Mouse (Mus musculus): ENCODE measurements at regions not wholly inside any gene's neighbourhood (a gene's known extent, or its start where the extent isn't known, plus 50 kb on each side); places are given as distances from the start of the nearest gene placed in this dataset.
A peak's percentile ranks its signal among the peaks of the same experiment; 100 is the strongest.
"Not testable (repeated sequence)": the region's sequence is repeated elsewhere in the genome, so short reads cannot be mapped to it uniquely, and the experiment has no call there.

GRCm38 (mm10) chr16:55582029-55582428, 256.7 kb downstream of the Nfkbiz start:
- no peak for DNase-seq (ENCODE audit: low read depth, low spot score)

- no peak for DNase-seq (ENCODE audit: low read depth, low spot score)
These were observed 257.9 kb downstream of the Nfkbiz start for GRCm38 (mm10) chr16:55580827-55581226.

- no peak for DNase-seq (ENCODE audit: low read depth, low spot score)
These were observed 260.0 kb downstream of the Nfkbiz start for GRCm38 (mm10) chr16:55578686-55579085.

- DNase-seq (ENCODE audit: low read depth, low spot score), result not testable (repeated sequence)
These were observed 263.0 kb downstream of the Nfkbiz start for GRCm38 (mm10) chr16:55575609-55576283.

- no peak for DNase-seq (ENCODE audit: low read depth, low spot score)
These were observed 267.6 kb downstream of the Nfkbiz start for GRCm38 (mm10) chr16:55571106-55571505.

GRCm38 (mm10) chr16:55570097-55570496, 268.6 kb downstream of the Nfkbiz start:
- no peak for DNase-seq (ENCODE audit: low read depth, low spot score)

- DNase-seq (ENCODE audit: low read depth, low spot score), result no peak
These were observed 258.2 kb upstream of the Zpld1 start for GRCm38 (mm10) chr16:55555821-55556535.

- DNase-seq (ENCODE audit: low read depth, low spot score), result no peak
These were observed 257.4 kb upstream of the Zpld1 start for GRCm38 (mm10) chr16:55555224-55555623.

- DNase-seq (ENCODE audit: low read depth, low spot score), result no peak
These were observed 256.1 kb upstream of the Zpld1 start for GRCm38 (mm10) chr16:55553896-55554295.

- DNase-seq (ENCODE audit: low read depth, low spot score), result no peak
These were observed 253.6 kb upstream of the Zpld1 start for GRCm38 (mm10) chr16:55551348-55551747.

GRCm38 (mm10) chr16:55550649-55551312, 253.0 kb upstream of the Zpld1 start:
- peak; percentile 11 for DNase-seq (ENCODE audit: low read depth, low spot score)

- DNase-seq (ENCODE audit: low read depth, low spot score), result no peak
These were observed 249.3 kb upstream of the Zpld1 start for GRCm38 (mm10) chr16:55547095-55547494.

- DNase-seq (ENCODE audit: low read depth, low spot score), result no peak
These were observed 242.7 kb upstream of the Zpld1 start for GRCm38 (mm10) chr16:55540336-55541015.

- no peak for DNase-seq (ENCODE audit: low read depth, low spot score)
These were observed 241.4 kb upstream of the Zpld1 start for GRCm38 (mm10) chr16:55539179-55539578.

GRCm38 (mm10) chr16:55537548-55537947, 239.8 kb upstream of the Zpld1 start:
- DNase-seq (ENCODE audit: low read depth, low spot score), result no peak

GRCm38 (mm10) chr16:55532686-55533085, 234.9 kb upstream of the Zpld1 start:
- DNase-seq (ENCODE audit: low read depth, low spot score), result no peak

- no peak for DNase-seq (ENCODE audit: low read depth, low spot score)
These were observed 233.1 kb upstream of the Zpld1 start for GRCm38 (mm10) chr16:55530844-55531243.

- DNase-seq (ENCODE audit: low read depth, low spot score), result no peak
These were observed 229.9 kb upstream of the Zpld1 start for GRCm38 (mm10) chr16:55527680-55528079.

GRCm38 (mm10) chr16:55526230-55526842, 228.6 kb upstream of the Zpld1 start:
- no peak for DNase-seq (ENCODE audit: low read depth, low spot score)

GRCm38 (mm10) chr16:55523264-55523663, 225.5 kb upstream of the Zpld1 start:
- no peak for DNase-seq (ENCODE audit: low read depth, low spot score)

- DNase-seq (ENCODE audit: low read depth, low spot score), result no peak
These were observed 224.5 kb upstream of the Zpld1 start for GRCm38 (mm10) chr16:55522283-55522682.

Data from R1 (cell line).